Mouse (Mus musculus) heart, postnatal 0 days (tissue): ENCODE measurements around the gene Colgalt2. TPM values are rescaled to one million over a fixed set of nuclear protein-coding genes. Genes with fewer than 3 reads are reported as not detected.
A peak's percentile ranks its signal among the peaks of the same experiment; 100 is the strongest.

Experiments
- ATAC-seq: fragments of 200-750 bp; cut with Nextera tagmentation; 2 replicates; pipeline ENCODE4 v1.8.0; 2017; ENCODE audit warnings: low read depth, moderate number of reproducible peaks, moderate library complexity; ENCODE audit not compliant: insufficient read depth
- DNase-seq: peaks from one replicate; pipeline ENCODE4 v3.0.0-alpha.2; 2016; ENCODE audit warnings: low spot score
- H3K27ac ChIP-seq: fragments of 300-500 bp; sonication (generic); 2 replicates; pipeline ENCODE4 v1.5.1; 2014; ENCODE audit warnings: low read depth, mild to moderate bottlenecking
- H3K27me3 ChIP-seq: fragments of 300-500 bp; sonication (generic); 2 replicates; pipeline ENCODE4 v1.6.1; 2014; ENCODE audit warnings: low read length, mixed read lengths; ENCODE audit not compliant: control insufficient read depth, insufficient read depth
- H3K36me3 ChIP-seq: fragments of 300-500 bp; sonication (generic); replicated peaks from 2 replicates; pipeline ENCODE4 v1.6.1; 2014; ENCODE audit warnings: low read length, mixed read lengths; ENCODE audit not compliant: control insufficient read depth, insufficient read depth
- H3K4me1 ChIP-seq: fragments of 300-500 bp; sonication (generic); 2 replicates; pipeline ENCODE4 v1.6.1; 2014; ENCODE audit warnings: antibody characterized with exemption; ENCODE audit not compliant: control insufficient read depth, insufficient read depth
- H3K4me2 ChIP-seq: fragments of 300-500 bp; sonication (generic); 2 replicates; pipeline ENCODE4 v1.6.1; 2014; ENCODE audit warnings: low read depth, mild to moderate bottlenecking, low read length, moderate library complexity
- H3K4me3 ChIP-seq: fragments of 300-500 bp; sonication (generic); 2 replicates; pipeline ENCODE4 v1.5.1; 2014; ENCODE audit warnings: low read depth, low read length
- H3K9ac ChIP-seq: fragments of 300-500 bp; sonication (generic); replicated peaks from 2 replicates; pipeline ENCODE4 v1.6.1; 2014; ENCODE audit warnings: low read depth, low read length, mixed read lengths
- H3K9me3 ChIP-seq: fragments of 300-500 bp; sonication (generic); replicated peaks from 2 replicates; pipeline ENCODE4 v1.6.1; 2016; ENCODE audit warnings: low read length; ENCODE audit not compliant: control insufficient read depth
- CTCF ChIP-seq: IDR thresholded peaks from 2 replicates; pipeline ENCODE4 v1.5.1; 2016; ENCODE audit warnings: antibody characterized with exemption, control low read depth, low read depth
- EP300 ChIP-seq: IDR thresholded peaks from 2 replicates; pipeline ENCODE4 v1.6.1; 2016; ENCODE audit warnings: antibody characterized with exemption, low read depth
- WGBS: fragments of 180-500 bp; shearing (Covaris S2); extraction: QIAGEN DNeasy Blood & Tissue Kit; methylation state at CpG from one replicate; pipeline ENCODE4 v1.1.7; 2014; 5-methylcytosine and 5-hydroxymethylcytosine counted together
- polyA plus RNA-seq: library from polyadenylated mRNA; unstranded; fragments of >200 nt; fragmentation: Nextera tagmentation; extraction: Ambion mirVana; gene quantifications from 2 replicates; pipeline ENCODE4 v1.2.1, GENCODE M21; 2015
- total RNA-seq: library from RNA; depleted of rRNA; stranded (reverse); fragments of >200 nt; gene quantifications from 2 replicates; pipeline ENCODE4 v1.2.3, GENCODE M21; 2014; ENCODE audit warnings: low replicate concordance

The Colgalt2 gene
- total and polyA plus RNA-seq, 2 experiments from 2014 or later, result 1.7 to 4.6 TPM

DNA sequence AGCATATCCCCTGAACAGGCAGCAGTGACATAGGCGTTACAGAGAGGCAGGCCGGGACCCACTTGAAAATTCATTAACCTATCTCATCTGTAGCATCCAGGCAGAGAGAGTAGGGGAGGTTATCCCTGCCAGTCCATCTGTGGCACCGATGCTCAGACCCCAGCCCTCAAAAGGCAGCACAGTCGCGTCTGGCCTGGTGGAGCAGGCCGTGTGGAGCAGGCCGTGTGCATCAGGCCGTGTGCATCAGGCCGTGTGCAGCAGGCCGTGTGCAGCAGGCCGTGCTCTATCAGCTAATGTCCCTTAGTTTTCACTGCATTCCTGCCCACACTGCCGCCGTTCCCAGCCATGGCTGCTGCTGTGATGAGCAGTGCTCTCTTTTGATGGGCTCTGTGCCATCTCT, 137.6 kb downstream of the Colgalt2 start:
- ATAC-seq, result no peak
- Histone ChIP-seq H3K4me3 (no peak overlapping the region), H3K27me3 (no peaks in the 10 kb centered on the region), H3K9ac (no peak overlapping the region), H3K4me2 (no peak overlapping the region), H3K27ac (no peak overlapping the region), H3K36me3 (peaks cover 82% of the 10 kb centered on the region), H3K9me3 (no peaks in the 10 kb centered on the region), H3K4me1 (peaks cover 25% of the 10 kb centered on the region)
- TF ChIP-seq EP300, result no peak
- TF ChIP-seq CTCF, result no peak
- WGBS, result 81% methylated on average over 13 of the region's 13 CpGs
- DNase-seq, result no peak

DNA sequence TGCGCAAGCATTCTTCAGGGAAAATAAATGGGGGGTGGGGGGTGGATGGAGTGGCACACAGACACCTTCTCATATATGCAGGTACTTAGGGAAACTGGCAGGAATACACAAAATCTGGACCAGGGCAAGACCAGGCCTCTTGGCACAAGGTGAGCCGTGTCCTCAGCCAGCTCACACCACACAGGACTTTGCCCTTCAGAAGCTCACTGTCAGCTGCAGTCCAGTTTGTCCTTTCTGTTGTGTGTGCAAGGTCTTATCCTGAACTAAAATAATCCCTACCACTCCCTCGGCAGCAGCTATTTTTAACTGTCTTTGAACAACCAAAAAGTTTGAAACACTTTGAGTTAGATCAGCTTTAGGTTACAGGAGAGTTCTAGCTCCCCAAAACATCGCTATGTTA, 139.2 kb downstream of the Colgalt2 start:
- Histone ChIP-seq H3K4me3 (no peak overlapping the region), H3K9me3 (no peaks in the 10 kb centered on the region), H3K4me1 (0 out of 2 replicates have a peak, but pooled peaks cover 10% of the 10 kb centered on the region), H3K4me2 (no peak overlapping the region), H3K27ac (peak overlapping the region; percentile 91), H3K27me3 (no peaks in the 10 kb centered on the region), H3K9ac (no peak overlapping the region), H3K36me3 (peaks cover 82% of the 10 kb centered on the region)
- peak; percentile 84 for DNase-seq
- no peak for TF ChIP-seq EP300
- TF ChIP-seq CTCF, result no peak
- peak; percentile 89 for ATAC-seq
- 50% methylated on average over 4 of the region's 4 CpGs for WGBS

GRCm38 (mm10) chr1:152540304-152540887, 140.8 kb downstream of the Colgalt2 start:
- Histone ChIP-seq H3K9me3 (no peaks in the 10 kb centered on the region), H3K9ac (no peak overlapping the region), H3K4me2 (no peak overlapping the region), H3K36me3 (peaks cover 86% of the 10 kb centered on the region), H3K27me3 (no peaks in the 10 kb centered on the region), H3K4me1 (0 out of 2 replicates have a peak, but pooled peaks cover 10% of the 10 kb centered on the region), H3K27ac (no peak overlapping the region; the same call in 1 of the 2 replicates), H3K4me3 (no peak overlapping the region)
- no peak for DNase-seq
- WGBS, result 84% methylated on average over 3 of the region's 3 CpGs
- TF ChIP-seq CTCF (no peak), EP300 (no peak)
- ATAC-seq, result no peak

GRCm38 (mm10) chr1:152542747-152543378, 143.2 kb downstream of the Colgalt2 start:
- Histone ChIP-seq H3K4me1 (0 out of 2 replicates have a peak, but pooled peaks cover 10% of the 10 kb centered on the region), H3K36me3 (peaks cover 84% of the 10 kb centered on the region), H3K27me3 (no peaks in the 10 kb centered on the region), H3K4me3 (no peak overlapping the region), H3K4me2 (no peak overlapping the region), H3K9ac (no peak overlapping the region), H3K9me3 (no peaks in the 10 kb centered on the region), H3K27ac (no peak overlapping the region)
- WGBS, result 93% methylated on average over 6 of the region's 6 CpGs
- DNase-seq (no peak), ATAC-seq (no peak)
- TF ChIP-seq EP300, result no peak
- no peak for TF ChIP-seq CTCF

DNA sequence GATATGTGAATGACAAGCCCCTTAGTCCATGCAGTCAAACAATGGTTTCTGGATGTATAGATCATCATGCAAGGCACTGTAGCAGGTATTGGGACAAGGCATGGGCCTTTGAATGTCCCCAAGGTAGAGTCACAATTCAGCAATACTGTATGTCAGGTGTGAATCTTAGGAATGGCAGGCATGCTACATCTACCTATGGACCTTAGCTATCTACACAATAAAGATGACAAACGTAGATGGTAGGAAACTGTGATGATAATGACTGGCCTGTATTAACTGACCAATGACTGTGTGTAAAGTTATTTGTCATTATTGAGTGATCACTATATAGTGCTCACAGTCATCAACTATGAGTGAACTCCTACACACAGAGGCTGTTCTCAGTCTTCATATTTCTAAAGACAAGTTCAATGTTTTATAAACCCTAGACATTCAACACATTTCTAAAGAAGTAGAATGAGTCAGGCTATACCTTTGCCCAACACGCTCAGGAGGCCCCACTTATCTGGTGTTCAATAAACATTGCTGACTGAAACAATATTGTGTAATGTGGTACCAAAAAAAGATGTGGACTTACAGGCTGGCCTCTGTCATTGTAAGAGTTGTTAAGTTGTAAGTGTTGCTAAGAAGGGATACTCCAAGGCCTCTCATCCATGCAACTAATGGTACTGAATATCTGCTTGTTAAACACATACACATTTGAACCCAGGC, 144.0 kb downstream of the Colgalt2 start:
- Histone ChIP-seq H3K9ac (no peak overlapping the region), H3K4me2 (no peak overlapping the region), H3K9me3 (no peaks in the 10 kb centered on the region), H3K27ac (no peak overlapping the region), H3K27me3 (no peaks in the 10 kb centered on the region), H3K4me3 (no peak overlapping the region), H3K36me3 (peaks cover 85% of the 10 kb centered on the region), H3K4me1 (0 out of 2 replicates have a peak, but pooled peaks cover 10% of the 10 kb centered on the region)
- DNase-seq (no peak), ATAC-seq (no peak)
- WGBS, result 79% methylated on average over 2 of the region's 2 CpGs
- TF ChIP-seq CTCF, result no peak
- no peak for TF ChIP-seq EP300
